Mouse (Mus musculus) intestine, postnatal 0 days (tissue): ENCODE results near the gene Mpz. TPM values are rescaled to one million over a fixed set of nuclear protein-coding genes. Genes with fewer than 3 reads are reported as not detected.

ENCODE experiments used
- ATAC-seq: fragments of 200-750 bp; cut with Nextera tagmentation; 2 replicates; pipeline ENCODE4 v1.8.0; 2017; ENCODE audit warnings: mild to moderate bottlenecking, moderate TSS enrichment, moderate library complexity
- H3K27ac ChIP-seq: fragments of 300-500 bp; sonication (generic); 2 replicates; pipeline ENCODE4 v1.5.1; 2014; ENCODE audit warnings: mild to moderate bottlenecking, low read depth, low read length, moderate library complexity
- H3K27me3 ChIP-seq: fragments of 300-500 bp; sonication (generic); replicated peaks from 2 replicates; pipeline ENCODE4 v1.6.1; 2014; ENCODE audit warnings: low read length, mixed read lengths; ENCODE audit not compliant: control insufficient read depth, insufficient read depth
- H3K36me3 ChIP-seq: fragments of 300-500 bp; sonication (generic); 2 replicates; pipeline ENCODE4 v1.6.1; 2014; ENCODE audit warnings: mild to moderate bottlenecking, moderate library complexity; ENCODE audit not compliant: control insufficient read depth, insufficient read depth
- H3K4me1 ChIP-seq: fragments of 300-500 bp; sonication (generic); replicated peaks from 2 replicates; pipeline ENCODE4 v1.6.1; 2014; ENCODE audit warnings: antibody characterized with exemption, low read length, mixed read lengths; ENCODE audit not compliant: control insufficient read depth, insufficient read depth
- H3K4me2 ChIP-seq: fragments of 300-500 bp; sonication (generic); replicated peaks from 2 replicates; pipeline ENCODE4 v1.6.1; 2014; ENCODE audit warnings: low read depth, mild to moderate bottlenecking, moderate library complexity
- H3K4me3 ChIP-seq: fragments of 300-500 bp; sonication (generic); 2 replicates; pipeline ENCODE4 v1.5.1; 2014; ENCODE audit warnings: low read depth, low read length
- H3K9ac ChIP-seq: fragments of 300-500 bp; sonication (generic); 2 replicates; pipeline ENCODE4 v1.6.1; 2014; ENCODE audit warnings: mild to moderate bottlenecking, low read depth, low read length
- H3K9me3 ChIP-seq: fragments of 300-500 bp; sonication (generic); 2 replicates; pipeline ENCODE4 v1.6.1; 2016; ENCODE audit warnings: mixed run types; ENCODE audit not compliant: control insufficient read depth
- CTCF ChIP-seq: sonication (generic); IDR thresholded peaks from 2 replicates; pipeline ENCODE4 v1.5.1; 2016; ENCODE audit warnings: low read depth, mild to moderate bottlenecking, control low read depth, antibody characterized with exemption, moderate library complexity
- WGBS: fragments of 180-500 bp; shearing (Covaris S2); extraction: QIAGEN DNeasy Blood & Tissue Kit; methylation state at CpG from one replicate; pipeline ENCODE4 v1.1.7; 2014; 5-methylcytosine and 5-hydroxymethylcytosine counted together
- polyA plus RNA-seq: library from polyadenylated mRNA; unstranded; fragments of >200 nt; fragmentation: Nextera tagmentation; extraction: Ambion mirVana; gene quantifications from 2 replicates; pipeline ENCODE4 v1.2.1, GENCODE M21; 2015

Gene Mpz
- polyA plus RNA-seq, 1 experiment from 2014 or later = 1.1 TPM

- peaks cover 6% of the 10 kb centered on the region for H3K27me3 ChIP-seq
- H3K9ac ChIP-seq = no peak overlapping the region
- H3K4me1 ChIP-seq = no peaks in the 10 kb centered on the region
- no peak overlapping the region for H3K4me3 ChIP-seq
- ATAC-seq = no peak
- H3K4me2 ChIP-seq = 0 out of 2 replicates have a peak overlapping the region, but pooled peaks have one; percentile 6
- 61% methylated on average over 14 of the region's 14 CpGs for WGBS
- H3K27ac ChIP-seq = no peak overlapping the region
- no peaks in the 10 kb centered on the region for H3K36me3 ChIP-seq
- no peak for TF ChIP-seq CTCF
- H3K9me3 ChIP-seq = no peaks in the 10 kb centered on the region
These were observed 39.1 kb downstream of the Mpz start for GRCm38 (mm10) chr1:171189476-171190114.

- no peak overlapping the region for H3K4me3 ChIP-seq
- no peaks in the 10 kb centered on the region for H3K36me3 ChIP-seq
- no peak for ATAC-seq
- no peak overlapping the region for H3K4me2 ChIP-seq
- no peaks in the 10 kb centered on the region; the same call in 1 of the 2 replicates for H3K4me1 ChIP-seq
- no peak for TF ChIP-seq CTCF
- H3K9ac ChIP-seq = no peak overlapping the region
- H3K9me3 ChIP-seq = no peaks in the 10 kb centered on the region
- H3K27me3 ChIP-seq = peaks cover 18% of the 10 kb centered on the region
- 96% methylated on average over 9 of the region's 9 CpGs for WGBS
- no peak overlapping the region for H3K27ac ChIP-seq
These were observed 40.3 kb downstream of the Mpz start for GRCm38 (mm10) chr1:171190832-171191231.

GRCm38 (mm10) chr1:171192283-171192682 is 41.8 kb downstream of the Mpz start:
- Histone ChIP-seq H3K9me3 (no peaks in the 10 kb centered on the region), H3K9ac (no peak overlapping the region), H3K27ac (no peak overlapping the region), H3K27me3 (peaks cover 27% of the 10 kb centered on the region), H3K4me3 (no peak overlapping the region), H3K4me1 (no peaks in the 10 kb centered on the region; the same call in 1 of the 2 replicates), H3K4me2 (no peak overlapping the region), H3K36me3 (no peaks in the 10 kb centered on the region)
- TF ChIP-seq CTCF = no peak
- no peak for ATAC-seq
- WGBS = 52% methylated on average over 10 of the region's 10 CpGs

- peak overlapping the region; percentile 44 for H3K4me2 ChIP-seq
- no peak for TF ChIP-seq CTCF
- 9% methylated on average over 18 of the region's 18 CpGs for WGBS
- ATAC-seq = no peak
- no peaks in the 10 kb centered on the region; the same call in 1 of the 2 replicates for H3K4me1 ChIP-seq
- no peak overlapping the region for H3K4me3 ChIP-seq
- no peaks in the 10 kb centered on the region for H3K36me3 ChIP-seq
- H3K9ac ChIP-seq = no peak overlapping the region
- peaks cover 27% of the 10 kb centered on the region for H3K27me3 ChIP-seq
- no peak overlapping the region for H3K27ac ChIP-seq
- H3K9me3 ChIP-seq = no peaks in the 10 kb centered on the region
These were observed 42.8 kb downstream of the Mpz start for GRCm38 (mm10) chr1:171193093-171193840.

GRCm38 (mm10) chr1:171193911-171194830 is 43.7 kb downstream of the Mpz start:
- 46% methylated on average over 11 of the region's 11 CpGs for WGBS
- H3K4me3 ChIP-seq = no peak overlapping the region

More at GRCm38 (mm10) chr1:171193911-171194830, 43.7 kb downstream of the Mpz start:
- H3K27ac ChIP-seq = no peak overlapping the region
- ATAC-seq = no peak
- peaks cover 27% of the 10 kb centered on the region for H3K27me3 ChIP-seq
- H3K36me3 ChIP-seq = no peaks in the 10 kb centered on the region
- no peaks in the 10 kb centered on the region; the same call in 1 of the 2 replicates for H3K4me1 ChIP-seq
- no peak overlapping the region for H3K9ac ChIP-seq
- H3K4me2 ChIP-seq = peak overlapping the region; percentile 77
- TF ChIP-seq CTCF = no peak
- no peaks in the 10 kb centered on the region for H3K9me3 ChIP-seq
